Mouse (Mus musculus) brain, embryonic 14.5 days (tissue): ENCODE measurements at regions not wholly inside any gene's neighbourhood (a gene's known extent, or its start where the extent isn't known, plus 50 kb on each side); places are given as distances from the start of the nearest gene placed in this dataset.

Experiments
- CTCF ChIP-seq: fragments of 200-500 bp; IDR thresholded peaks from 2 replicates; pipeline ENCODE4 v1.5.1; 2012; ENCODE audit warnings: inconsistent platforms, mild to moderate bottlenecking, moderate library complexity, borderline replicate concordance; ENCODE audit not compliant: insufficient read depth, insufficient read length; ENCODE audit errors: extremely low read depth
- POLR2A ChIP-seq: fragments of 200-500 bp; IDR thresholded peaks from 2 replicates; pipeline ENCODE4 v1.6.1; 2012; ENCODE audit warnings: mild to moderate bottlenecking, inconsistent platforms, borderline replicate concordance; ENCODE audit not compliant: poor library complexity, insufficient read depth, insufficient read length, severe bottlenecking; ENCODE audit errors: extremely low read depth

DNA sequence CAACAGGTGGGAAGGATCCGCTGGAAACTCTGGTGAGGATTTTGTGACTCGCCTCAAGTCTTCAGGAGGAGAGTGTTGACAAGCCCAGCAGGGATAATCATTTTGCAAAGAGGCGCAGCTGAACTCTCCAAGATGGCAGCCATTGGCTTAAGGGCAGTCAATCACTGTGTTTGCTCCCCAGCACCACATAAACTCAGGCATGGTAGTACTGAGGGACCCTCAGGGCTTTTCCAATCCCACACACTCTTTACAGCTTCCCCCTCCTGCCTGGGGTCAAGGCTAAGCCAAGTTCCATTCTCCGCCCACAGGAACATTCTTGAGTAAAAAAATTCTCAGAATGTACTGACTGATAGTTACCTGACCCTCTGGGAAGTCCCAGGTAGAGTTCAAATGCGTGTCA is 72.0 kb upstream of the Slc1a4 start:
- TF ChIP-seq CTCF, result no peak
- no peak for TF ChIP-seq POLR2A
